Mouse (Mus musculus) T-cell, adult 2 months (primary cell): Measurements from ENCODE around the gene Ctnnd1.

Experiments used
- DNase-seq: peaks from one replicate; pipeline ENCODE4 v3.0.0; 2022; ENCODE audit warnings: low spot score

The Ctnnd1 gene

GRCm38 (mm10) chr2:84607842-84608241 lies 42.7 kb downstream of the Ctnnd1 start:
- no peak for DNase-seq

GRCm38 (mm10) chr2:84600977-84601376 lies 49.6 kb downstream of the Ctnnd1 start:
- no peak for DNase-seq

GRCm38 (mm10) chr2:84599270-84599888 lies 51.2 kb downstream of the Ctnnd1 start:
- no peak for DNase-seq

- DNase-seq: no peak
Measured at GRCm38 (mm10) chr2:84597123-84597522, 53.4 kb downstream of the Ctnnd1 start.

DNA sequence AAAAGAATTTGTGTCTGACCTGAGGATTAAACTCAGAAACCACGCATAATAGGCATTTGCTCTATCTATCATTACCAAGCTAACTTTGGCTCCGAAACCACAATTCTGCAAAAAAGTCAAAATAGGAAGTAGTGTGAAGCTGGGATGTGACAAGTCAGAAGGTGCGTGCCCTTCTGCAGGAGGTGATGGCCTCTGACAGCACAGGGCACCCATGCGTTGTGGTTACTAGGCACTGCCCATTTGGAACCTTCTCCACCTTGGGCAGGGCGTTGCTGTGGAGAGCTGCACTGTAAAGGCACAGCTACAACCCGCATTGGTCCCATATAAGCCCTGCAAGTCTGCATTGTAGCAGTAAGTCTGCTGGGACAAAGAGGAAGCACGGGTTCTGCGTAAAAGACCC lies 57.8 kb downstream of the Ctnnd1 start:
- no peak for DNase-seq

- DNase-seq: no peak
Measured at GRCm38 (mm10) chr2:84585700-84586099, 64.9 kb downstream of the Ctnnd1 start.

DNA sequence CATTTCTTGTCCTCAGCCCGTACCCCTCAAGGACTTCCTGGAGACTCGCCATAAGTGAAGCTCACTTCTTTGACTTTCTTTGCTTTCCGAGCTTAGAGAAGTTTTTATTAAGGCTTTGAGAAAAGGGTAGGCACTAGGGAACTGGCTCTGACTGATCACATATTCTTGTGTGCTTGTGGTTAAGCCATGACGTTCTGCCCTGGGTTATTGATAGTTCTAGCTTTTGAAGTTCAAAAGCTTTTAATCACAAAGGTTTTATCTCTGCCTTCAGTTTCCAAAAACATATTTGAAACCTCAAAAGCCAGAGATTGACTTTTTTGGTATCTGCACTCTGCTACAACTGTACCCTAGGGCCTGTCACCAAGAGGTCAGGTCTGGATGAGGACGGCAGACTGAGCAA lies 68.3 kb downstream of the Ctnnd1 start:
- DNase-seq: peak; percentile 74

- DNase-seq: peak; percentile 5
Measured at GRCm38 (mm10) chr2:84581208-84581607, 69.4 kb downstream of the Ctnnd1 start.

DNA sequence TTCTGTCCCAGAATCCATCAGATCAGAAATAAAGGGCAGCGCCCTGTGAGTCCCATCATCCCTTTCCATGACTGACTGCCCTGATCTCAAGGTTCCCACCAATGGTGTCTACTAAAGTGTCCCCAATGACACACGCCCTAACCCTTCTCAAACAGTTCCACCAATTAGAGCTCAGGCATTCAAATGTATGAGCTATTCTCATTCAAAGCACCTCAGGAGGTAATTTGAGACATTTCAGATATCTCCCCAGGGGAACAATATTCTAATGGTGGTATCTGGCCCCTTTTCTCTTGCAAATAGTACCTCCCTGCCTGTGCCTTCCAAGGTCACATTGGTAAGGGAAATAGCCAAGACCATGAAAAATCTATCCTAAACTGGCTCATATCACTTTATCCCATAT lies 71.3 kb downstream of the Ctnnd1 start:
- DNase-seq: no peak

DNA sequence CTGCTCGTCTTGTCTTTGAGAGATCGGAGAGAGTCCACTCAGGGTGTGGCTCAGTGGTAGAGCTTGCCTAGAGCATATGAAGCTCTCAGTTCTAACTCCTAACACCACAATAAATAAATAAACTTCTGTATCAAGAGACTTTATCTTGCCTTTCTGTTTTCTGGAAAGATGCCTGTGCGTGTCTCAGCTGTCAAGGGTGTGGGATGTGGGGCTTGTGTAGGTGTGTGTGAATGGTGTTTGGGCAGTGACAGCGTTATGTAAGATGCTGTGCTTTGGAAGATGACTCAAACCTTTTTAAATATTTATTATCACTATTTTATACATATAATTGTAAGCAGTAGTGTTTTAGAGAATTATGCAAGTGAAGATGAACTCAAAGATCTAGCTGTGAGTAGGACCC lies 76.4 kb downstream of the Ctnnd1 start:
- DNase-seq: no peak

GRCm38 (mm10) chr2:84556888-84557514 lies 93.6 kb downstream of the Ctnnd1 start:
- no peak for DNase-seq

DNA sequence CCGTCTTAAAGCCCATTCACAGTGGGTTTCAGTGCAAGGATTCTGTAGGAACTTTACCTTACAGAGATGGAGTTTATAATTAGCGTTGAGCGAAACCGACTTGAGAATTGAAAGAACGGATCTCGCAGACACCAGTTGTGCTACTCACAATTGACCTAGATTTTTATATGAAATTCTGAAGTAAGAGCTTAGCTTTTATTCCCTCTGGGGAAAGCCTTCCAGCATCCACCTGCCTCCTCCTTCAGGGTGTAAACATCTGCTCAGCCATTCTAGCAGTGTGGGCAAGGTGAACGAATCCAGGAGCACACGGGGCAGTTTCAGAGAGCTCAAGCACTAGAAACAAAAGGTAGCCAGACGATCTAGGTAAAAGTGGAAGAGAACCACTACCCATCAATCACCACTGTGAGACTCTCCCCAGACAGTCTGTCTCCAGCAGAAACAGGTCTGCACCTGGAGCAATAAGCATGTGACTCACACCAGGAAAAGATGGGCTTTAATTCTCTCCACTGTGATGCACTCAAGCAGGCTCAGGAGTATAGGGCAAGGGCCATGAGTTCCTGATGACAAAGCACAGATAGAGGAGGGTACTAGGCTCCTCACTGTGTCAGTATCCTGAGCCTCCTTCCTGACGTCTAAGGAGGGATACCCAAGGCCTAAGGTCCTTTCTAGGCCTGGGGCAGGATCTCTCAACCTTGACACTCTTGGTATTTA lies 99.0 kb downstream of the Ctnnd1 start:
- no peak for DNase-seq
